Mouse (Mus musculus): ENCODE results near the gene Hoxd12.

GRCm38 (mm10) chr2:74657251-74658023, 17.4 kb upstream of the Hoxd12 start:
- TF ChIP-seq CTCF (IDR thresholded peaks at IDR 0.05; ENCODE audit: extremely low read depth, insufficient read length, insufficient replicate concordance, low read depth, low read length) = no peak
- no peak for TF ChIP-seq POLR2A (IDR thresholded peaks at IDR 0.05; ENCODE audit: low read depth, low read length)
